Mouse (Mus musculus) hindbrain, embryonic 15.5 days (tissue): ENCODE measurements at regions not wholly inside any gene's neighbourhood (a gene's known extent, or its start where the extent isn't known, plus 50 kb on each side); places are given as distances from the start of the nearest gene placed in this dataset.

Experiments used
- ATAC-seq: fragments of 200-750 bp; cut with Nextera tagmentation; 2 replicates; pipeline ENCODE4 v1.8.0; 2017; ENCODE audit warnings: low read depth, moderate number of reproducible peaks, moderate TSS enrichment; ENCODE audit not compliant: low FRiP score
- H3K27ac ChIP-seq: fragments of 300-500 bp; sonication (generic); replicated peaks from 2 replicates; pipeline ENCODE4 v1.5.1; 2015; ENCODE audit warnings: mild to moderate bottlenecking, inconsistent platforms
- H3K27me3 ChIP-seq: fragments of 300-500 bp; sonication (generic); 2 replicates; pipeline ENCODE4 v1.6.1; 2015; ENCODE audit warnings: control low read depth, inconsistent platforms
- H3K36me3 ChIP-seq: fragments of 300-500 bp; sonication (generic); 2 replicates; pipeline ENCODE4 v1.6.1; 2015; ENCODE audit warnings: control low read depth, inconsistent platforms
- H3K4me1 ChIP-seq: fragments of 300-500 bp; sonication (generic); replicated peaks from 2 replicates; pipeline ENCODE4 v1.6.1; 2015; ENCODE audit warnings: control low read depth, inconsistent platforms
- H3K4me2 ChIP-seq: fragments of 300-500 bp; sonication (generic); 2 replicates; pipeline ENCODE4 v1.6.1; 2015; ENCODE audit warnings: moderate library complexity, mild to moderate bottlenecking, inconsistent platforms
- H3K4me3 ChIP-seq: fragments of 300-500 bp; sonication (generic); 2 replicates; pipeline ENCODE4 v1.5.1; 2015; ENCODE audit warnings: mild to moderate bottlenecking, inconsistent platforms
- H3K9ac ChIP-seq: fragments of 300-500 bp; sonication (generic); 2 replicates; pipeline ENCODE4 v1.6.1; 2015; ENCODE audit warnings: inconsistent platforms
- H3K9me3 ChIP-seq: fragments of 300-500 bp; sonication (generic); 2 replicates; pipeline ENCODE4 v1.6.1; 2016; ENCODE audit warnings: control low read depth, inconsistent platforms
- WGBS: fragments of 180-500 bp; shearing (Covaris S2); methylation state at CpG from one replicate; pipeline ENCODE4 v1.1.7; 2015; 5-methylcytosine and 5-hydroxymethylcytosine counted together

DNA sequence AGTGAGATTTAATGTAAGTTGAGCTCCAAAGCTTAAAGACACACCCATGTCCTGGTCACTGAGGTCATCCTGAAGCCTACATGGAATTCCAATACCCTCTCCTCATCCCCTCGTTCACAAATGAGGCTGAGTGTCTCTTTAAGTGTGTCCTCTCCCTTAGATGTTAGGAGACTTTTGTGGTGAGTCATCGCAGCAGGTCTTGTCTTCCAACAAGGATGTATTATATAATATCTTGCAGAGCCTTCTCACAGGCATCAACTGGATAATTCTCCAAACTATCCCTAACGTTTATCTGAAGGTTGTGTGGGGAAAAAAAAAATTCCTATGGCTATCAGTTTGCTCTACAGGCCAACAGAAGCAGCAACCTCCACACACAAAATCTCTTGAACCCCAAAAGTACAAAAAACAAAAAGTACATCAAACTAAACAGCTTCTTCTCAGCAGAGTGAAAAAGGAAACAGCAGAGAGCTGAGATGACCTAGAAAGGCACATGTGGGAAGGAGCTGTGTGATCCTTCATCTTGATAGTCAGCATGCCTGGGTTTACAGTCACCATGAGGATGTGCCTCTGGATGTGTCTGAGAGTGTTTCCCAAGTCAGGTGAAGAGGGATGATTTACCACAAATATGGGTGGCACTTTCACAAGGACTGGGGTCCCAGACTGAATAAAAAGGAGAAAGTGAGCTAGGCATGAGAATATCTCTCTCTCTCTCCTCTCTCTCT lies 56.4 kb upstream of the Gm47985 start:
- 85% methylated on average over 3 of the region's 3 CpGs for WGBS
- ATAC-seq: no peak
- H3K9me3 ChIP-seq: no peaks in the 10 kb centered on the region
- no peaks in the 10 kb centered on the region for H3K4me1 ChIP-seq
- no peaks in the 10 kb centered on the region for H3K36me3 ChIP-seq
- no peaks in the 10 kb centered on the region for H3K27me3 ChIP-seq
- no peak overlapping the region for H3K27ac ChIP-seq
- no peak overlapping the region for H3K4me2 ChIP-seq
- H3K9ac ChIP-seq: no peak overlapping the region
- no peak overlapping the region for H3K4me3 ChIP-seq

DNA sequence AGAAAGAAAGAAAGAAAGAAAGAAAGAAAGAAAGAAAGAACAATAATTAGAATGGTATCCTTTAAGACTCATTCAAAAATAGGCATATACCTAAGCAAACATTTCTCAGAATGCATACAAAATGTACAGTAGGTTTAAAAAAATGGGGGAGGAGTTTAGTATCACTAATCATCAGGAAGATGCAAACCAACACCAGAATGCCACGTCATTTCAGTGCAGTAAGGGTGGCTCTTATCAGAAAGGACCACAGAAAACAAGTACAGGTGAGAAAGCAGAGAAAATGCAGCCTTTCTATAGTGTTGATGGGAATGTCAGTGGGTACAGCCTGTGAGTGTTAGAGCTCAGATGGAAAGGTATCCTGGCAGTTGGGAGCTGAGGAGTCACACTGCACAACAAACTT lies 55.6 kb upstream of the Gm47985 start:
- H3K4me3 ChIP-seq: no peak overlapping the region
- WGBS: 72% methylated on average over 1 of the region's 1 CpGs

DNA sequence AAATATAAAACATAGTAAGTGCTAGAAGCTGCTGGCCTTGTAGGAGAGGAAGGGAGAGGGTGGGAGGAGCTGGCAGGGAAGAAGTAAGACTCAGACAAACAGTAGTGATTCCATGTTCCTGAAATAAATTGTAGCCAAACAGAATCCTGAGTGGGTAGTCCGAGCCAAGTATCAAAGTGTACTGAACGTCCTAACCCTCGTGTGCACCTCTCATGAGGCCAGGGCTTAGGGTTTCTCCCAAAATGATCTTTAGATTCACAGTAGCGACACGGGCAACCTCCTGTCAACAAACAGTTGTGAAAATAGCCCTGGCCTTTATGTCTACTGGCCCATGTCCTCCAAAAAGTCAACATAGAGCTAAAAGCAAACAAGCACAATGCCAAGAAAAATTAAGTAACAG lies 54.3 kb upstream of the Gm47985 start:
- Histone ChIP-seq H3K27me3 (no peaks in the 10 kb centered on the region), H3K27ac (no peak overlapping the region), H3K4me2 (no peak overlapping the region), H3K36me3 (no peaks in the 10 kb centered on the region), H3K4me3 (no peak overlapping the region), H3K9me3 (no peaks in the 10 kb centered on the region), H3K4me1 (no peaks in the 10 kb centered on the region), H3K9ac (no peak overlapping the region)
- no peak for ATAC-seq
- WGBS: 83% methylated on average over 5 of the region's 5 CpGs

More for the DNA sequence above, 55.6 kb upstream of the Gm47985 start:
- Histone ChIP-seq H3K27ac (no peak overlapping the region), H3K4me2 (no peak overlapping the region), H3K9ac (no peak overlapping the region), H3K27me3 (no peaks in the 10 kb centered on the region), H3K9me3 (no peaks in the 10 kb centered on the region), H3K4me1 (no peaks in the 10 kb centered on the region), H3K36me3 (no peaks in the 10 kb centered on the region)
- no peak for ATAC-seq

DNA sequence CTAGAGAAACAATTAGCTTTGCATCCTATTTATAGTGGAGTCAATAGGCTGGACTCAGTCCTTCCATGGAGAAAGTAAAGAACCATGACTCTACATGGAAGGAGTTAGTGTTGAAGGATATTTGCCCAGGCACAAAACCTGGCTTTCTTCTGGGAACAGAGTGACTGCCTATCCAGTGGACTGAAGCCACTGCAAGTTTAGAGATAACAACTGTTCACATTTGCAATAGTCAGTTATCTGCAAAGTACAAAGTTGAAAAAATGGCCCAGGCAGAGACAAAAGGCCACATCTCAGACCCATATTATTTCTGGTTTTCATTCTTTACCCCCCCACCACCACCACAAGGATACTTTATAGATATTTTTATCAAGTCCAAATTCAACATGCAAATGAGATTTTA lies 53.4 kb upstream of the Gm47985 start:
- no peak for ATAC-seq
- Histone ChIP-seq H3K9me3 (no peaks in the 10 kb centered on the region), H3K36me3 (no peaks in the 10 kb centered on the region), H3K27me3 (no peaks in the 10 kb centered on the region), H3K9ac (no peak overlapping the region), H3K27ac (no peak overlapping the region), H3K4me1 (no peaks in the 10 kb centered on the region), H3K4me3 (no peak overlapping the region), H3K4me2 (no peak overlapping the region)

DNA sequence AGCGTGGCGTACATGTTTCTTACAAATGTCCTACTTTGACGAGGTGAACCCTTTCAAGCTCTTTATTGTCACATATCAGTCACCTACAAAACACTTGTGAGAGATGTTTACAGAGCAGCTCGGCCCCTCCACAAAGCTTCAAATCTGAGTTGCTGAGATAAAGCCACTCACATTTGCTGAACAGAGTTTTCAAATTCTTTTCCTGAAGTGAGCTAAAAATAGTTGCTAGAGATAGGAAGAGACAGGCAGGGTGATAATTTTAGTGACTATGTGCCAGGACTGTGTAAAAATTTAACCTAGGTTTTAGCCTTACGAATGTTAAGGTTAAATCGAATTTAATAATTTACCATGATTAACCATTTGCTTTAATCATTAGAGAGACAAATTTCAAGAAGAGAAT lies 52.3 kb upstream of the Gm47985 start:
- H3K4me3 ChIP-seq: no peak overlapping the region
- H3K9ac ChIP-seq: no peak overlapping the region
- H3K27me3 ChIP-seq: no peaks in the 10 kb centered on the region
- no peak overlapping the region for H3K27ac ChIP-seq
- H3K9me3 ChIP-seq: no peaks in the 10 kb centered on the region
- ATAC-seq: no peak
- 81% methylated on average over 6 of the region's 6 CpGs for WGBS
- no peak overlapping the region for H3K4me2 ChIP-seq
- H3K4me1 ChIP-seq: no peaks in the 10 kb centered on the region
- no peaks in the 10 kb centered on the region for H3K36me3 ChIP-seq

DNA sequence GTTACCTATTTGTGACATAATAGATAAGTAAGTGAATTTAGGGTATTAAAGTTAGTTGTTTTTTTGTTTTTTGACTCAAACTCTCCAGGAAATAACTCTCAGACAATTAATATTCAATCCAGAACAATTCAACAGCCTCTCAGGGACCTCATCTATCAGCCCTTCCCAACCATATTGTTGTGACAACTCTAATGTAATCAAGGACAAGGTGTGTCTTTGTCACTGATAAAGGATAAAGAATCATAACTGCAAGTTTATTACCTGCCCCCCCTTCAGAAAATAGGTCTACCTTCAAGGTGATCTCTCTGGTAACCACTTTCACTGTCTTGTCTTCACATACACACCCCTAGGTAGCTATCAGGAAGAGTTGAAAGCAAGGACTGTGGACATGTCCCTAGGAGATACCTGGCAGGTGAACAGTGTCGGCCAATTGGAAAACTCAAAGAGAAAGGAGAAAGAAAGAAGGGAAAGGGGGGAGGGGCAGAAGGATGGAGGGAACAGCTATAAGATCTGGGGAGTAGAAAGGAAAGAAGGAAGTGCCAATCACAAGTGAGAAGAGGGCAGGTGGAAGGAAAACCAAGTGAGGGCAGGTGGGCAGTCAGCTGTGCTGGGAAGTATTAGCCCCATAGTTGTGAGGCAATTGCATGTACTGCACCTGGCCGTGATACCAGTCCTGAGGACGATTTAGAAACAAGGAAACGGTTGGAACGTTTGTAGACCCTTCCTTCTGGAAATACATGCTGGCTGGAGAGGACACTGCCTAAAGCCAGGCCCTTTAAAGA lies 51.3 kb upstream of the Gm47985 start:
- no peak for ATAC-seq
- Histone ChIP-seq H3K27me3 (no peaks in the 10 kb centered on the region), H3K4me1 (no peaks in the 10 kb centered on the region), H3K4me3 (no peak overlapping the region), H3K9me3 (no peaks in the 10 kb centered on the region), H3K36me3 (no peaks in the 10 kb centered on the region), H3K27ac (no peak overlapping the region), H3K9ac (no peak overlapping the region), H3K4me2 (no peak overlapping the region)
- WGBS: 86% methylated on average over 5 of the region's 5 CpGs

DNA sequence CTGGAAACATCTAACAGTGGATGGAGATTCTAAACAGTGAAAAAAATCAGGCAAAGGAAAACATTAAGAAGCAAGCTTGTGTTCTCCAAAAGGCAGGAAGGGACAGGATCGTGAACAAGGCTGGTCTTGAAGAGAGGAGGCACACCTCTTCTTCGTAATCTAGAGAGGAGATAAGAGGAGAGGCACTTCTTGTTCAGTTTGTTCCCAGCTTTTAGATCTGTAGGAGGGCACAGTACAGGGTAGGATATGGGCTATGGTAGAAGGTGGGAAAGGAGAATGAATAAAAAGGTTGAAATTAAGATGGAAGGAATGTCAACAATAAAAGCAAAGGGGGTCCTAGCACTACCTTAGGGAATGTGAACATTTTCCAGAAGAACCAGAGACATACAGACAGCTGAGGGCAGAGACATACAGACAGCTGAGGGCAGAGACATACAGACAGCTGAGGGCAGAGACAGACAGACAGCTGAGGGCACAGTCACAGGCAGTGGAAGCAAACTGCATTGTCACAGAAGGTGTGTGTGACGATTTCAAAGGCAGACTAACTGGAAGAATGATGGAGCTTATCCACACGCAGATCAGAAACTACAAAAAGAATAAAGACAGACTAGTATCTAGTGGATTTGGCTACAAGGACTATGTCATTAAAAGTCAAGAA lies 50.6 kb upstream of the Gm47985 start:
- Histone ChIP-seq H3K27ac (no peak overlapping the region), H3K9ac (no peak overlapping the region), H3K4me3 (no peak overlapping the region), H3K27me3 (no peaks in the 10 kb centered on the region), H3K4me1 (no peaks in the 10 kb centered on the region), H3K4me2 (no peak overlapping the region), H3K9me3 (no peaks in the 10 kb centered on the region), H3K36me3 (no peaks in the 10 kb centered on the region)
- no peak for ATAC-seq
- WGBS: 88% methylated on average over 4 of the region's 4 CpGs
